Mouse (Mus musculus): ENCODE results near the gene Hrc.
A peak's percentile ranks its signal among the peaks of the same experiment; 100 is the strongest.

GRCm38 (mm10) chr7:45309455-45309854, 25.6 kb upstream of the Hrc start:
- TF ChIP-seq CTCF (IDR thresholded peaks at IDR 0.05; ENCODE audit: extremely low read depth, insufficient read depth, insufficient read length, insufficient replicate concordance) (peak; percentile 46; the same call in 1 of the 2 replicates), POLR2A (IDR thresholded peaks at IDR 0.05; ENCODE audit: low read depth, low read length) (no peak)

All from spleen, adult 2 months (tissue).